Mouse (Mus musculus): Measurements from ENCODE around the gene Nlrx1. TPM values are rescaled to one million over a fixed set of nuclear protein-coding genes. Genes with fewer than 3 reads are reported as not detected.
A peak's percentile ranks its signal among the peaks of the same experiment; 100 is the strongest.

Nlrx1 gene
- total RNA-seq, 2 experiments from 2014 or later: 23.1 to 30.6 TPM

DNA sequence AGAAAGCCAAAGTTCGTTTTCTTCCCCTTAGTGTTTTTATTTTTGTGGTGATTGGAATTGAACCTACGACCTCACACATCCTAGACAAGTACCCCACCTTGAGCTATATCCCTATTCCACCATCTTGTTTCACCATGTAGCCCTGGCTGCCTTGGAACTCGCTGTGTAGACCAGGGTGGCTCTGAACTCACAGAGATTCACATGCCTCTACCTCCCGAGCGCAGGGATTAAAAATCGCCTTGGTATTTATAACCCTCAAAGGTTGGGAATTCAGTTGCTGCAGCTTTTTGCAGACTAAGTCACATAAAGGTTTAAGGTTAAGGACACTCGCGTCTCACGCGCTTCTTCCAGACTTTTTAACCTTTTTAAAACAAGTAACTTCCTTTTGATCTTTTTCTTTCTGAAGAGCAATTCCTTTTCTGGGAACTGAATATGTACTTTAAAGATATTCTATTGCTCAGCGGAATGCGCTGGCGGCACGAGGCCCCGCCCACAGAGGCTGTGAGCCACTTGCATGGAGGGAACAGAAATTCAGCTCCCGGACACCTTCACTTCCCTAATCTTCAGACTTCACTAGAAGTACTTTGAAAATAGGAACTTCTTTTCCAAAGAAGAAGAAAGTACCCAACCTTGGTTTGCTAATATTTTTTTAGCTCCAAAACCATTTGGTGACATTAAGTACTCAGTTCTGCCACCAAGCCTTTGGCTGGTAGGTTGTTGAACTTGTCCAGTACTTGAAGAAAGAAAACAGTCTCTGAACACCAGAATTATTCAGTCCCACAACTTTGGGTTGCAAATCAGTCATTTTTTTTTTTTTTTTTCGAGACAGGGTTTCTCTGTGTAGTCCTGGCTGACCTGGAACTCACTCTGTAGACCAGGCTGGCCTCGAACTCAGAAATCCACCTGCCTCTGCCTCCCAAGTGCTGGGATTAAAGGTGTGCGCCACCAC, 33.6 kb downstream of the Nlrx1 start:
- DNase-seq: peak; percentile 75

DNA sequence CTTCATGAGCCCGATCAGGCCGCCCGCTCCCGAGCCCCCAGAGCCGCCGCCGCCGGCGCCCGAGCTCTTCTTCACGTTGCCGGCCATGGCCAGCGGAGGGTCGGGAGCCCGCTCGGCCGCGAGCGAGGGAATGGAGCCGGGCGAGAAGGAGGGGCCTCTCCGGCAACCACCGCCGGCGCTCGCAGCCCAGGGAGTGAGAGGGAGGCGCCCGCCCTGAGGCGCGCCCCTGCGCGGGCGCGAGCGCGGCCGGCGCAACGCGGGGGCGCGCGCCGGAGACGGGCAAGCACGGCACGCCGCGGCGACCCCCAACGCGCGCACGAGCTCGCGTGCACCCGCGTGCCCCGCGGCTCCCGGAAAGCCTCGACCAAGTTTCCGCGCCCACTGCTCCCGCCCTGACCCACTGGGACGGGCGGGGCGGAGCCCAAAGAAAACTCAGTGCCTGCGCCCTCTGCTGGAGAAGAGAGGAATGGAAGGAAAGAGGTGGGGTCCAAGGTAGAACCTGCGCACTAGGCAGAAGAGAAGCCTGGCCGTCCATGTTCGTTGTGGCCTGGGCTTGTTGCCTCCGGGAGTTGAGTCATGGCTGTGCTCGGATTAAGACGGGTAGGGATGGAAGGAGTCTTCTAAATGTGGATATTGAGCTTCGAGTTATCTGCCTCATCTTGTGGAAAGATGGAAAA, 34.5 kb downstream of the Nlrx1 start, which contains the start of gene Cbl:
TSS of gene Cbl (minus strand) at position 248 of the 677 bp plus-strand sequence.
- peak; percentile 99 for DNase-seq

DNA sequence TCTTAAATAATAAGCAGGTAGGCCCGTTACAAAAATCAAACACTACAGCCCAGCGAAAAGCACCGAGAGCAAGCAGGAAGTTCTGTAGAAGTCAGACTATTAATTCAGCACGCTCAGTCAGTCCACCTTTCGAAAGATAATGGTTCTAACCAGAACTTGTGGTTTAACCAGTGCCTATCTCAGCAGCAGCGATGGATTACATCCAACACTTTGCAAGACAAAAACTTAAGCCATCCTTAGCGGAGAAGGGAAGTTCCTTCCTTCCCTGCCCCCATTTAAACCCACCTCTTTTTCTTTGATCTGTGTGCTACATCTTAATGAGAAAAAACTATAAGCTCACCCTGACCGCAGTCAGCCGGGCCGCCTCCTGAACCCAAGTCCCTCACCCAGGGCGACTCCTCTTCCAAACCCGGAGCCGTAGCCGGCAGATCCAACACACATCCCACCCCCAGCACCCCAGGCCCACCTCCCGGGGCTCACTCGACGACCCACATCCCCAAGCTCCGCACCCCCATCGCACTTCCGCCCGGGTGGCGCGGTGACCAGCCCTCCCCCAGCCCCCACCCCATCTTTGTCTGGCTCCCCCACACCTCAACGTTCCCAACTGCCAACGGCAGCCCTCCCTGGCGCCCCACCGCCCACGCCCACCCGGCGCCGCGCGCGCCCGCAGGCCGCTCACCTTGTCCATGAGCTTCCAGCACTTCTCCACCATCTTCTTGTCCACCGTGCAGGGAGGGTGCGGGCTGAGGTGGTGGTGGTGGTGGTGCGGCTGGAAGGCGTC, 35.2 kb downstream of the Nlrx1 start:
- DNase-seq: no peak

DNA sequence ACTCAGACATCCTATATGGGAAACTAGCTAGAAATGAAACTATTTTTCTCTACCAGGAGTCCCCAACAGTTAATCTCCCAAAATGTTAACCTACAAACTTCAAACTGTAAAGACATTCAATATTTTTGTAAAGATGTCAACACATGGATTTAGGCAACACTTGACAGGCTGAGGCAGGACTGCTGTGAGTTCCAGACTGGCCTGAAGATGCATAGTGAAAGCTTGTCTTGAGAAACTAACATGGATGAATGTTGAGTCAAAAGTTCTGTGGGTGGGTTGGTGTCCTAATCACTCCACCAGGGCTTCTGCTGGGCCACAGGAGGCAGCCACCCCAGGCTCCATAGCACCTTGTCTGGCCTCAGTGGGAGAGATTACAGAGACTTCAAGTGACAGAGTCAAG, 36.8 kb downstream of the Nlrx1 start:
- DNase-seq: no peak

DNA sequence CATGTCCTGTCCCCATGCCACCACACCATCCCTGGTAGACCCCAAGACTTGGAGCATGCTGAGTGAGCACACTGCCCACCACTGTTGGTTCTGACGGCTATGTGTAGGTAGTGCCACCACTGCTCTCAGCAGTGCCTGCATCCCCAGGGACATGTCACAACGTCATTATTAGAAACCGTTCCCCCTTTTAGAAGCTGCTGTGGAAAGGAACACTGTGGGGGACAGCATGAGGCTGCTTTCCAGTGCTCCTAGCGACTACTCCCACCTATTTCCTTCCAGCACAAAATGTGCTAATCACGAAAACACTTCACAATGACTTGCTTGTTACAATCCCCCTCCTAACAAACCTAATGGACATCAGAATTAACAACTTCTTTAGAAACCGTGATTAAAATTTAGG, 42.4 kb downstream of the Nlrx1 start:
- no peak for DNase-seq

DNA sequence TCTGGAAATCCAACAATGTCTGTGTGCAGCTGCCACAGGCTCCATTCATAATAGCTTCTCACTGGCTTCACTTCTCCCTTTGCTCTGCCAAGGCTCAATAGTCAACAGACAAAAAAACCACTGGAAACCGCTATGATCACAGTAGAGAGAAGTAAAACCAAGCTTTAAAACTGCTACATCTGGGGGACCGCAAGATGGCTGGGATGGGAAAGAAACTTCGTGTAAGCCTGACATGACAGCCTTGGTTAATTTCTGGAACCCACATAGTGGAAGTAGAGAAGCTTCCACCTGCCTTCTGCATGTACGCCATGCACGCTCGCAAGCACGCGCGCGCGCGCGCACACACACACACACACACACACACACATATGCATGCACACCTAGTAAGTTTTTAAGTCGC, 54.9 kb downstream of the Nlrx1 start:
- no peak for DNase-seq

DNA sequence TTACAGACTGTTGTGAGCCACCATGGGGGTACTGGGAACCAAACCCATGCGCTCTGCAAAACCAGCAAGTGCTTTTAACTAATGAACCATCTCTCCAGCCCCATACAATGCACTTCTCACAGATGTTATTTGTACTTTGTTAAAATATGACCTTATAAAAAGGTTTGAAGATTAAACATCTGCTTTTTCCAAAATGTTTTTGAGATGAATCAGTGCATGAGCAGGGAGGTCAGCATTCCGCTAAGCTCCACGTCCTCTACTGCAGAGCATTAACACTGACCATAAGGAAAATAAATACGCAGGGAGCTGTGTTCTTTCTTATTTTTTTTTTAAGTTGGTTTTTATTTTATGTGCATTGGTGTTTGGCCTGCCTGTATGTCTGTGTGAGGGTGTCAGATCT, 56.0 kb downstream of the Nlrx1 start:
- DNase-seq: no peak

DNA sequence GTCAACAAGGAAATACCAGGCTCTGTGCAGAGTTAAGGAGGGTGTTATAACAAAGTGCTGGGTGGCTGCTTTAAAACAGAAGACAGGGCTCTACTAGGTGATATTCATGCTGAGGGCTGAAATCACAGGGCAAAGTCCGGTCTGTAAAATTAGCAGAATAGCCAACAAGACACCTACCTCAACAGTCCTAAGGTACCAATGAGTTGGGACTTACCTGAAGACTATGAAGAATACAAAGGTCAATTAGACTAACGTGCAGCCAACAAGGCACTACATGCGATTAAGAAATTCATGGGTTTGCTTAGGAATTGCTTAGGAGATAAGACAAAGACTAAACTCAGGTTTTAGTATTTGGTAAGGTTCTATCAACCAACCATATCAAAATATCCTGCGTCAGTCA, 59.0 kb downstream of the Nlrx1 start:
- DNase-seq: no peak

DNA sequence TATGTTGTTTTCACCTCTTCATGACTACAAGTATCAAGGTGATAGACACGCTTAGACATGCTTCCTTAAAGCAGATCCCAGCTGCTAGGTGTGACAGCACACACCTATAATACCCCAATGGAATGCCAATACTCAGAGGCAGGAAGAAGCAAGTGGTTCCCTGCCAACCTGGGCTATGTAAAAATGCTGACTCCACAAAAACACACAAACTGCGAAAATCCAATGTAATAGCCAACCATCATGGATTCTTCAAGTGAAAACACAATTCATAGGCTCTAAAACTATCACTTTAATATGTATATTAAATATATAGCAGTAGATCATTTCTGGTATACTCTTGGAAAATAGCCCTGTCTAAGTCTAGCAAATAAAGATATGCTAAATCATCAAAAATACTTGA, 60.6 kb downstream of the Nlrx1 start:
- DNase-seq: no peak

Other genes starting within 250 kb of the Nlrx1 start
- gene Thy1, start 225.2 kb downstream of the Nlrx1 start, total RNA-seq (2021): 10 to 100 TPM; 44.2 to 44.9 TPM
- gene Usp2, start 201.6 kb downstream of the Nlrx1 start, total RNA-seq (2021): 10 to 100 TPM; 36.4 to 52.2 TPM
- under 1 TPM in 1 of 2 experiments, not detected in 1; 0.30 TPM for gene Mfrp, start 166.9 kb downstream of the Nlrx1 start, total RNA-seq (2021)
- gene C1qtnf5, start 161.4 kb downstream of the Nlrx1 start, total RNA-seq (2021): 10 to 100 TPM; 16.7 to 21.9 TPM
- gene Gm49380, start 155.1 kb downstream of the Nlrx1 start, total RNA-seq (2021): under 1 TPM in 1 of 2 experiments, not detected in 1; 0.51 TPM
- 10 to 100 TPM; 29.3 to 35.5 TPM for gene Rnf26, start 155.1 kb downstream of the Nlrx1 start, total RNA-seq (2021)
- 100 to 1,000 TPM in 1 of 2 experiments, 10 to 100 TPM in 1; 85.0 to 114 TPM for gene Mcam, start 134.1 kb downstream of the Nlrx1 start, total RNA-seq (2021)
- 10 to 100 TPM; 28.2 to 32.4 TPM for gene Cbl, start 34.5 kb downstream of the Nlrx1 start, total RNA-seq (2021)
- 1 to 10 TPM; 1.5 to 1.6 TPM for gene Ccdc153, start 27.9 kb downstream of the Nlrx1 start, total RNA-seq (2021)
- gene Pdzd3, start 17.1 kb downstream of the Nlrx1 start, total RNA-seq (2021): under 1 TPM in 1 of 2 experiments, not detected in 1; 0.48 TPM
- gene Abcg4, start 20.0 kb upstream of the Nlrx1 start, total RNA-seq (2021): 10 to 100 TPM; 15.0 to 23.1 TPM
- 10 to 100 TPM; 17.3 to 24.4 TPM for gene Hinfp, start 37.1 kb upstream of the Nlrx1 start, total RNA-seq (2021)
- gene C2cd2l, start 51.7 kb upstream of the Nlrx1 start, total RNA-seq (2021): 10 to 100 TPM; 19.3 to 25.1 TPM
- gene Dpagt1, start 57.4 kb upstream of the Nlrx1 start, total RNA-seq (2021): 10 to 100 TPM; 25.2 to 27.7 TPM
- 10 to 100 TPM; 87.2 to 99.6 TPM for gene H2afx, start 66.1 kb upstream of the Nlrx1 start, total RNA-seq (2021)
- 100 to 1,000 TPM in 1 of 2 experiments, 10 to 100 TPM in 1; 86.7 to 101 TPM for gene Hmbs, start 75.6 kb upstream of the Nlrx1 start, total RNA-seq (2021)
- 10 to 100 TPM; 42.3 to 47.3 TPM for gene Vps11, start 93.1 kb upstream of the Nlrx1 start, total RNA-seq (2021)
- gene Hyou1, start 110.9 kb upstream of the Nlrx1 start, total RNA-seq (2021): 100 to 1,000 TPM in 1 of 2 experiments, 10 to 100 TPM in 1; 97.2 to 121 TPM
- gene Slc37a4, start 128.3 kb upstream of the Nlrx1 start, total RNA-seq (2021): 10 to 100 TPM; 30.6 to 44.8 TPM
- gene Rps25, start 138.5 kb upstream of the Nlrx1 start, total RNA-seq (2021): 1,000 to 10,000 TPM; 1,303 to 1,311 TPM
- gene Trappc4, start 139.0 kb upstream of the Nlrx1 start, total RNA-seq (2021): 10 to 100 TPM; 65.4 to 70.9 TPM
- 10 to 100 TPM; 15.4 to 20.7 TPM for gene Ccdc84, start 150.0 kb upstream of the Nlrx1 start, total RNA-seq (2021)
- gene Foxr1, start 172.5 kb upstream of the Nlrx1 start, total RNA-seq (2021): not detected
- not detected for gene Upk2, start 186.4 kb upstream of the Nlrx1 start, total RNA-seq (2021)
- gene Bcl9l, start 214.2 kb upstream of the Nlrx1 start, total RNA-seq (2021): 10 to 100 TPM; 64.6 to 72.6 TPM

Measured in adrenal gland, postnatal 10 days (tissue).